Mouse (Mus musculus) neural tube, embryonic 14.5 days (tissue): ENCODE measurements around the gene Erc2. TPM values are rescaled to one million over a fixed set of nuclear protein-coding genes. Genes with fewer than 3 reads are reported as not detected.

Experiments used
- ATAC-seq: fragments of 200-750 bp; cut with Nextera tagmentation; 2 replicates; pipeline ENCODE4 v1.8.0; 2017; ENCODE audit warnings: low read depth, mild to moderate bottlenecking, moderate TSS enrichment, moderate library complexity
- H3K27ac ChIP-seq: fragments of 300-500 bp; sonication (generic); 2 replicates; pipeline ENCODE4 v1.5.1; 2014; ENCODE audit warnings: low read depth, mild to moderate bottlenecking, control low read depth, low read length, moderate library complexity, mixed read lengths
- H3K27me3 ChIP-seq: fragments of 300-500 bp; sonication (generic); 2 replicates; pipeline ENCODE4 v1.6.1; 2014; ENCODE audit warnings: low read length; ENCODE audit not compliant: control insufficient read depth, insufficient read depth
- H3K36me3 ChIP-seq: fragments of 300-500 bp; sonication (generic); 2 replicates; pipeline ENCODE4 v1.6.1; 2014; ENCODE audit warnings: low read length, mixed read lengths; ENCODE audit not compliant: control insufficient read depth, insufficient read depth
- H3K4me1 ChIP-seq: fragments of 300-500 bp; sonication (generic); 2 replicates; pipeline ENCODE4 v1.6.1; 2014; ENCODE audit warnings: low read length; ENCODE audit not compliant: control insufficient read depth, insufficient read depth
- H3K4me2 ChIP-seq: fragments of 300-500 bp; sonication (generic); 2 replicates; pipeline ENCODE4 v1.6.1; 2014; ENCODE audit warnings: mild to moderate bottlenecking, low read depth, low read length, control low read depth
- H3K4me3 ChIP-seq: fragments of 300-500 bp; sonication (generic); 2 replicates; pipeline ENCODE4 v1.5.1; 2014; ENCODE audit warnings: low read depth, low read length, control low read depth, mixed read lengths
- H3K9ac ChIP-seq: fragments of 300-500 bp; sonication (generic); replicated peaks from 2 replicates; pipeline ENCODE4 v1.6.1; 2014; ENCODE audit warnings: low read depth, mild to moderate bottlenecking, control low read depth, low read length, mixed read lengths
- H3K9me3 ChIP-seq: fragments of 300-500 bp; sonication (generic); 2 replicates; pipeline ENCODE4 v1.6.1; 2016; ENCODE audit warnings: low read length; ENCODE audit not compliant: control insufficient read depth
- WGBS: fragments of 180-500 bp; shearing (Covaris S2); extraction: QIAGEN DNeasy Blood & Tissue Kit; methylation state at CpG from one replicate; pipeline ENCODE4 v1.1.7; 2014; 5-methylcytosine and 5-hydroxymethylcytosine counted together
- polyA plus RNA-seq: library from polyadenylated mRNA; unstranded; fragments of >200 nt; fragmentation: Nextera tagmentation; extraction: Ambion mirVana; gene quantifications from 2 replicates; pipeline ENCODE4 v1.2.1, GENCODE M21; 2014

Gene Erc2
- polyA plus RNA-seq, 1 experiment from 2014 or later, result 117 TPM

- Histone ChIP-seq H3K9ac (no peak overlapping the region), H3K36me3 (no peaks in the 10 kb centered on the region), H3K4me2 (no peak overlapping the region), H3K27me3 (no peaks in the 10 kb centered on the region), H3K4me3 (no peak overlapping the region), H3K4me1 (no peaks in the 10 kb centered on the region), H3K27ac (no peak overlapping the region), H3K9me3 (no peaks in the 10 kb centered on the region)
- ATAC-seq, result no peak
- WGBS, result 85% methylated on average over 1 of the region's 1 CpGs
Measured at GRCm38 (mm10) chr14:28308661-28309060, 686.4 kb downstream of the Erc2 start.

GRCm38 (mm10) chr14:28316851-28317250 lies 694.6 kb downstream of the Erc2 start:
- 72% methylated on average over 7 of the region's 7 CpGs for WGBS
- Histone ChIP-seq H3K9me3 (no peaks in the 10 kb centered on the region), H3K27ac (no peak overlapping the region), H3K4me3 (no peak overlapping the region), H3K4me2 (no peak overlapping the region), H3K9ac (no peak overlapping the region), H3K27me3 (no peaks in the 10 kb centered on the region), H3K4me1 (no peaks in the 10 kb centered on the region), H3K36me3 (no peaks in the 10 kb centered on the region)
- ATAC-seq, result no peak

- Histone ChIP-seq H3K9ac (no peak overlapping the region), H3K4me2 (no peak overlapping the region), H3K27ac (no peak overlapping the region), H3K27me3 (no peaks in the 10 kb centered on the region), H3K9me3 (no peaks in the 10 kb centered on the region), H3K4me1 (no peaks in the 10 kb centered on the region), H3K36me3 (no peaks in the 10 kb centered on the region), H3K4me3 (no peak overlapping the region)
- WGBS, result 90% methylated on average over 5 of the region's 5 CpGs
- no peak for ATAC-seq
Measured at GRCm38 (mm10) chr14:28321916-28322534, 699.8 kb downstream of the Erc2 start.

- 93% methylated on average over 2 of the region's 2 CpGs for WGBS
- no peaks in the 10 kb centered on the region for H3K27me3 ChIP-seq
- no peak overlapping the region for H3K9ac ChIP-seq
- H3K4me2 ChIP-seq, result no peak overlapping the region
- no peak overlapping the region for H3K4me3 ChIP-seq
- no peak for ATAC-seq
- H3K36me3 ChIP-seq, result no peaks in the 10 kb centered on the region
- no peaks in the 10 kb centered on the region for H3K9me3 ChIP-seq
- no peaks in the 10 kb centered on the region for H3K4me1 ChIP-seq
- no peak overlapping the region for H3K27ac ChIP-seq
Measured at GRCm38 (mm10) chr14:28323243-28323642, 701.0 kb downstream of the Erc2 start.

GRCm38 (mm10) chr14:28323727-28324126 lies 701.5 kb downstream of the Erc2 start:
- Histone ChIP-seq H3K4me1 (no peaks in the 10 kb centered on the region), H3K36me3 (no peaks in the 10 kb centered on the region), H3K4me3 (no peak overlapping the region), H3K4me2 (no peak overlapping the region), H3K9ac (no peak overlapping the region), H3K27me3 (no peaks in the 10 kb centered on the region), H3K27ac (no peak overlapping the region), H3K9me3 (no peaks in the 10 kb centered on the region)
- WGBS, result 80% methylated on average over 2 of the region's 2 CpGs
- ATAC-seq, result no peak

GRCm38 (mm10) chr14:28326456-28326855 lies 704.2 kb downstream of the Erc2 start:
- Histone ChIP-seq H3K27me3 (no peaks in the 10 kb centered on the region), H3K4me2 (no peak overlapping the region), H3K4me3 (no peak overlapping the region), H3K27ac (no peak overlapping the region), H3K9ac (no peak overlapping the region), H3K9me3 (no peaks in the 10 kb centered on the region), H3K4me1 (no peaks in the 10 kb centered on the region), H3K36me3 (no peaks in the 10 kb centered on the region)
- ATAC-seq, result no peak
- 78% methylated on average over 7 of the region's 7 CpGs for WGBS

- ATAC-seq, result no peak
- no peak overlapping the region for H3K4me2 ChIP-seq
Measured at GRCm38 (mm10) chr14:28328512-28328911, 706.3 kb downstream of the Erc2 start.

GRCm38 (mm10) chr14:28331108-28331507 lies 708.9 kb downstream of the Erc2 start:
- H3K9me3 ChIP-seq, result no peaks in the 10 kb centered on the region
- ATAC-seq, result no peak
- no peaks in the 10 kb centered on the region for H3K27me3 ChIP-seq
- no peak overlapping the region for H3K9ac ChIP-seq
- 87% methylated on average over 5 of the region's 5 CpGs for WGBS
- no peaks in the 10 kb centered on the region for H3K4me1 ChIP-seq
- H3K4me2 ChIP-seq, result no peak overlapping the region
- no peak overlapping the region for H3K4me3 ChIP-seq
- H3K36me3 ChIP-seq, result no peaks in the 10 kb centered on the region
- H3K27ac ChIP-seq, result no peak overlapping the region

More at GRCm38 (mm10) chr14:28328512-28328911, 706.3 kb downstream of the Erc2 start:
- H3K9ac ChIP-seq, result no peak overlapping the region
- H3K36me3 ChIP-seq, result no peaks in the 10 kb centered on the region
- H3K27ac ChIP-seq, result no peak overlapping the region
- no peaks in the 10 kb centered on the region for H3K27me3 ChIP-seq
- H3K9me3 ChIP-seq, result no peaks in the 10 kb centered on the region
- H3K4me1 ChIP-seq, result no peaks in the 10 kb centered on the region
- WGBS, result 68% methylated on average over 8 of the region's 8 CpGs
- H3K4me3 ChIP-seq, result no peak overlapping the region

GRCm38 (mm10) chr14:28332351-28332953 lies 710.2 kb downstream of the Erc2 start:
- Histone ChIP-seq H3K9ac (no peak overlapping the region), H3K4me1 (no peaks in the 10 kb centered on the region), H3K4me2 (no peak overlapping the region), H3K9me3 (no peaks in the 10 kb centered on the region), H3K27me3 (no peaks in the 10 kb centered on the region), H3K36me3 (no peaks in the 10 kb centered on the region), H3K27ac (no peak overlapping the region), H3K4me3 (no peak overlapping the region)
- 22% methylated on average over 3 of the region's 3 CpGs for WGBS
- no peak for ATAC-seq
